Mouse (Mus musculus): ENCODE data around the gene Spata20.

DNA sequence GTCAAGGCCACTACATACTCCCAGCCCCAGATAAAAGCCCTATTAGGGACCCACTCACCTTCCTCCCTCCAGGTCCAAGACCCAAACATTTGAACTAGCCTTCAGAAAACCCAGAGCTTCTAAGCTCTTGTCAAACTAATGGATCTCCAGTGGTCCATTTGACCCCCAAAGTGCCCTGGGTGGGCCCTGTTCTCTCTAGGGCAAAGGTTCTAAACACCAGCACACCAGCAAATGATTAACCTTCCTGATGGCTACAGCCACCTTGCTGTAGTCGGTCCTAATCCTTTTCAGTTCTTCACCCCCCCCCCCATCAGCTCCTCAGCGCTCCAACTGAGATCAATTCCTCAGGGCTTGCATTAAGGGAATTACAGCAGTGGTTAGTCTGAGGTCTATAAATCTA lies 21.8 kb downstream of the Spata20 start:
- no peak for TF ChIP-seq POLR2A (IDR thresholded peaks at IDR 0.05; ENCODE audit: control insufficient read depth, low read depth, low read length)
- no peak for TF ChIP-seq CTCF (IDR thresholded peaks at IDR 0.05; ENCODE audit: control insufficient read depth, insufficient read depth, insufficient replicate concordance, low read depth, low read length)

Data from testis, adult 2 months (tissue).